Mouse (Mus musculus): Measurements from ENCODE around the gene Slc2a13.

GRCm38 (mm10) chr15:91275961-91276360, 297.1 kb downstream of the Slc2a13 start:
- TF ChIP-seq CTCF (IDR thresholded peaks at IDR 0.05; ENCODE audit: low read depth): no peak
- TF ChIP-seq EP300 (IDR thresholded peaks at IDR 0.05; ENCODE audit: low read depth): no peak
